Mouse (Mus musculus): ENCODE data around the gene Rsl1d1. TPM values are rescaled to one million over a fixed set of nuclear protein-coding genes. Genes with fewer than 3 reads are reported as not detected.
"Not testable (repeated sequence)": the region's sequence is repeated elsewhere in the genome, so short reads cannot be mapped to it uniquely, and the experiment has no call there.

Rsl1d1 gene
- total and polyA plus RNA-seq, 2 experiments from 2014 or later, result 47.4 to 133 TPM

DNA sequence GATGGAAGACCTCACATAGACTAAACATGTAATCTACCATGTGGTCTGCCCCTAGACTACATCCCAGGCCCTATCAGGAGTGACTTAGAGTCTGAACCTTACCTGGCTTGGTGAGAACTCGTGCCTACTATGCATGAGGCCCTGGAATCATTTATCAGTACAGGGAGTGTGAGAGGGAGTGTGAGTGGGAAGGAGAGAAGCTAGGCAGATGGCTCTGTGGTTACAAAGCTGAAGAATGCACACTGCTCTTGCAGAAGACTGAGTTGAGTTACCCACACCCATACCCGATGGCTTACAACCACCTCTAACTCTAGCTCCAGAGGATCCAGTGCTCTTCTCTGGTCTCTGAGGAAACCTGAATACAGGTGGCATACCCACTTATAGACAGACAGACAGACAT, 36.7 kb downstream of the Rsl1d1 start:
- 88% methylated on average over 2 of the region's 2 CpGs for WGBS
- Histone ChIP-seq H3K9me3 (ENCODE audit: low read length) (no peaks in the 10 kb centered on the region), H3K4me3 (ENCODE audit: low read length) (no peak overlapping the region), H3K4me1 (ENCODE audit: insufficient read depth, low read length) (0 out of 2 replicates have a peak, but pooled peaks cover 4% of the 10 kb centered on the region), H3K9ac (replicated peaks; ENCODE audit: low read length) (no peak overlapping the region), H3K36me3 (ENCODE audit: insufficient read depth, low read length) (peaks cover 6% of the 10 kb centered on the region; the same call in 1 of the 2 replicates), H3K27me3 (ENCODE audit: insufficient read depth, low read length) (no peaks in the 10 kb centered on the region), H3K27ac (no peak overlapping the region), H3K4me2 (ENCODE audit: low read depth, low read length) (no peak overlapping the region)
- ATAC-seq, result no peak
- no peak for DNase-seq (ENCODE audit: low spot score)
- TF ChIP-seq CTCF (IDR thresholded peaks at IDR 0.05; ENCODE audit: low read depth), result no peak

DNA sequence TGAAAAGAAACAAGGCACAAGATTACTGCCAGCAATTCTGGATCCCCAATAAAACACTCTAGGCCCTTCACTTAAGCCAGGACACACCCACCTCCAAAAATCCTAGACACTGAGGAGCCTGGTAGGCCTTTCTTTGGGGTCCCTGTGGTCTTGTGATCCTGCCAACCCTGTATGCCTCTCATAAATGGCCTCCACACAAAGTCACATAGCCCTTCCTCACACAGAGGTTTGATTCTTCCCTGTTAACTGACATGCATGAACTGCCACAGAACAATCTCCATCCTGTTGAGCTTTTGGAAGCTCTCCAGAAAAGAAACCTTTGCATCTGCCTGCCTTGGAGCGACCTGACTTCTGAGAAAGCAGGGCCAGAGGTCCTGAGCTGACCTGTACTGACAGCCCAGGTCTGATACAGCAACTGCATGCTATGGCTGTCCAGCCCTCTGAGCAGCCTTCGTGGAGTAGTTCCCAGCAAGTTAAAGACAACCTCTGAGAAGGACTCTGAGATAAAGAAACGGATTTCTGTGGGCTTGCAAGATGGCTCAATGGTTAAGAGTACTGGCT, 38.4 kb downstream of the Rsl1d1 start:
- H3K9me3 ChIP-seq (ENCODE audit: low read length), result no peaks in the 10 kb centered on the region
- no peaks in the 10 kb centered on the region for H3K4me1 ChIP-seq (ENCODE audit: insufficient read depth, low read length)
- peak; percentile 61; the same call in 1 of the 2 replicates for ATAC-seq
- no peak overlapping the region for H3K4me2 ChIP-seq (ENCODE audit: low read depth, low read length)
- H3K9ac ChIP-seq (replicated peaks; ENCODE audit: low read length), result no peak overlapping the region
- no peak for TF ChIP-seq CTCF (IDR thresholded peaks at IDR 0.05; ENCODE audit: low read depth)
- peak; percentile 24 for DNase-seq (ENCODE audit: low spot score)
- H3K4me3 ChIP-seq (ENCODE audit: low read length), result no peak overlapping the region
- H3K36me3 ChIP-seq (ENCODE audit: insufficient read depth, low read length), result peaks cover 9% of the 10 kb centered on the region; the same call in 1 of the 2 replicates
- 58% methylated on average over 3 of the region's 3 CpGs for WGBS
- peak overlapping the region; percentile 51; the same call in 1 of the 2 replicates for H3K27ac ChIP-seq
- no peaks in the 10 kb centered on the region for H3K27me3 ChIP-seq (ENCODE audit: insufficient read depth, low read length)

DNA sequence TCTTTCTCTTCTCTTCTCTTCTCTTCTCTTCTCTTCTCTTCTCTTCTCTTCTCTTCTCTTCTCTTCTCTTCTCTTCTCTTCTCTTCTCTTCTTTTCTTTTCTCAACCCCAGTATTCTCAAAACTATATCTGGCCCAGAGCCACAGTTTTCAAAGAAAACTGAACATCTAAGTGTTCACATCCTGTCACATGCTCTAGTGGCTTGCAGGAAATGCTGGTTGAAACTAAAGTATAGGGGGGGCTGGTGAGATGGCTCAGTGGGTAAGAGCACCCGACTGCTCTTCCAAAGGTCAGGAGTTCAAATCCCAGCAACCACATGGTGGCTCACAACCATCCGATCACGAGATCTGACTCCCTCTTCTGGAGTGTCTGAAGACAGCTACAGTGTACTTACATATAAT, 45.4 kb downstream of the Rsl1d1 start:
- H3K4me3 ChIP-seq (ENCODE audit: low read length); H3K27ac ChIP-seq; H3K4me2 ChIP-seq (ENCODE audit: low read depth, low read length); H3K9ac ChIP-seq (replicated peaks; ENCODE audit: low read length); H3K4me1 ChIP-seq (ENCODE audit: insufficient read depth, low read length); DNase-seq (ENCODE audit: low spot score); H3K27me3 ChIP-seq (ENCODE audit: insufficient read depth, low read length); ATAC-seq; H3K9me3 ChIP-seq (ENCODE audit: low read length): not testable (repeated sequence)
- 58% methylated on average over 1 of the region's 3 CpGs for WGBS
- peaks cover 35% of the 10 kb centered on the region for H3K36me3 ChIP-seq (ENCODE audit: insufficient read depth, low read length)

- Histone ChIP-seq H3K27ac (no peak overlapping the region), H3K4me2 (ENCODE audit: low read depth, low read length) (no peak overlapping the region), H3K36me3 (ENCODE audit: insufficient read depth, low read length) (peaks cover 31% of the 10 kb centered on the region)
Measured at GRCm38 (mm10) chr16:11154500-11154899, 48.6 kb downstream of the Rsl1d1 start.

GRCm38 (mm10) chr16:11143706-11144483, 59.2 kb downstream of the Rsl1d1 start:
- H3K27me3 ChIP-seq (ENCODE audit: insufficient read depth, low read length); H3K27ac ChIP-seq; H3K4me1 ChIP-seq (ENCODE audit: insufficient read depth, low read length); H3K9ac ChIP-seq (replicated peaks; ENCODE audit: low read length); H3K9me3 ChIP-seq (ENCODE audit: low read length); H3K4me3 ChIP-seq (ENCODE audit: low read length); ATAC-seq; H3K4me2 ChIP-seq (ENCODE audit: low read depth, low read length); DNase-seq (ENCODE audit: low spot score): not testable (repeated sequence)
- WGBS, result 20% methylated on average over 54 of the region's 56 CpGs
- peaks cover 51% of the 10 kb centered on the region for H3K36me3 ChIP-seq (ENCODE audit: insufficient read depth, low read length)

More at GRCm38 (mm10) chr16:11154500-11154899, 48.6 kb downstream of the Rsl1d1 start:
- no peak overlapping the region for H3K4me3 ChIP-seq (ENCODE audit: low read length)
- no peaks in the 10 kb centered on the region for H3K9me3 ChIP-seq (ENCODE audit: low read length)
- H3K9ac ChIP-seq (replicated peaks; ENCODE audit: low read length), result no peak overlapping the region
- DNase-seq (ENCODE audit: low spot score) (no peak), ATAC-seq (no peak)
- no peaks in the 10 kb centered on the region for H3K27me3 ChIP-seq (ENCODE audit: insufficient read depth, low read length)
- H3K4me1 ChIP-seq (ENCODE audit: insufficient read depth, low read length), result no peaks in the 10 kb centered on the region
- TF ChIP-seq CTCF (IDR thresholded peaks at IDR 0.05; ENCODE audit: low read depth), result peak; percentile 26

Small RNA genes within 50 kb of the gene (microRNA-seq; reads per million reads assigned to microRNA genes)
- gene Gm23935, result 32.4 to 47.9 reads per million in 2 experiments

Other genes starting within 250 kb of the Rsl1d1 start
- gene Snn, start 142.4 kb downstream of the Rsl1d1 start, total RNA-seq (2014; rRNA removed), result 241 and 273 TPM in 2 replicates
- 116 and 123 TPM in 2 replicates for gene Snn, start 142.4 kb downstream of the Rsl1d1 start, polyA plus RNA-seq (2015; fragmentation: Nextera tagmentation; extraction: Ambion mirVana)
- gene Litaf, start 137.2 kb downstream of the Rsl1d1 start, total RNA-seq (2014; rRNA removed), result 23.9 and 31.6 TPM in 2 replicates
- gene Litaf, start 137.2 kb downstream of the Rsl1d1 start, polyA plus RNA-seq (2015; fragmentation: Nextera tagmentation; extraction: Ambion mirVana), result 28.2 and 31.1 TPM in 2 replicates
- 43.7 and 44.1 TPM in 2 replicates for gene Txndc11, start 68.7 kb downstream of the Rsl1d1 start, total RNA-seq (2014; rRNA removed)
- 25.2 and 29.0 TPM in 2 replicates for gene Txndc11, start 68.7 kb downstream of the Rsl1d1 start, polyA plus RNA-seq (2015; fragmentation: Nextera tagmentation; extraction: Ambion mirVana)
- gene Zc3h7a, start 26.9 kb downstream of the Rsl1d1 start, total RNA-seq (2014; rRNA removed), result 49.6 and 62.4 TPM in 2 replicates
- 42.3 and 42.8 TPM in 2 replicates for gene Zc3h7a, start 26.9 kb downstream of the Rsl1d1 start, polyA plus RNA-seq (2015; fragmentation: Nextera tagmentation; extraction: Ambion mirVana)
- 51.6 and 55.2 TPM in 2 replicates for gene Gspt1, start 51.0 kb upstream of the Rsl1d1 start, total RNA-seq (2014; rRNA removed)
- gene Gspt1, start 51.0 kb upstream of the Rsl1d1 start, polyA plus RNA-seq (2015; fragmentation: Nextera tagmentation; extraction: Ambion mirVana), result 45.2 and 46.6 TPM in 2 replicates
- 0.42 and 0.54 TPM in 2 replicates for gene Tnfrsf17, start 110.5 kb upstream of the Rsl1d1 start, total RNA-seq (2014; rRNA removed)
- gene Tnfrsf17, start 110.5 kb upstream of the Rsl1d1 start, polyA plus RNA-seq (2015; fragmentation: Nextera tagmentation; extraction: Ambion mirVana), result not detected in 2 replicates
- 18.7 and 19.5 TPM in 2 replicates for gene Snx29, start 119.6 kb upstream of the Rsl1d1 start, total RNA-seq (2014; rRNA removed)
- gene Snx29, start 119.6 kb upstream of the Rsl1d1 start, polyA plus RNA-seq (2015; fragmentation: Nextera tagmentation; extraction: Ambion mirVana), result 8.2 and 8.4 TPM in 2 replicates